Mouse (Mus musculus): Measurements from ENCODE around the gene 1110065P20Rik. TPM values are rescaled to one million over a fixed set of nuclear protein-coding genes. Genes with fewer than 3 reads are reported as not detected.

1110065P20Rik gene
- polyA plus RNA-seq (2012; ENCODE audit: insufficient read depth, low replicate concordance) = 19.3 and 30.5 TPM in 2 replicates

- Histone ChIP-seq H3K36me3 (replicated peaks; ENCODE audit: low read length) (peaks cover 58% of the 10 kb centered on the region), H3K4me3 (replicated peaks) (peak within 1 kb of the TSS; percentile 96), H3K9me3 (no peaks in the 10 kb centered on the region), H3K4me1 (peaks cover 58% of the 10 kb centered on the region), H3K27me3 (replicated peaks) (no peaks in the 10 kb centered on the region)
- no peak for TF ChIP-seq FLI1 (IDR thresholded peaks at IDR 0.05; ENCODE audit: low read length)
- TF ChIP-seq GATA1 (IDR thresholded peaks at IDR 0.05; ENCODE audit: borderline replicate concordance, low read length) = no peak
These were observed at the start of gene 1110065P20Rik for GRCm38 (mm10) chr4:124850933-124851658. Gene 1110065P20Rik (minus strand): TSS chr4:124851196.

GRCm38 (mm10) chr4:124899906-124900305 lies 48.9 kb upstream of the 1110065P20Rik start:
- H3K4me3 ChIP-seq (replicated peaks) = no peak overlapping the region
- H3K27me3 ChIP-seq (replicated peaks) = peaks cover 79% of the 10 kb centered on the region
- no peak for TF ChIP-seq FLI1 (IDR thresholded peaks at IDR 0.05; ENCODE audit: low read length)
- TF ChIP-seq GATA1 (IDR thresholded peaks at IDR 0.05; ENCODE audit: borderline replicate concordance, low read length) = no peak
- H3K36me3 ChIP-seq (replicated peaks; ENCODE audit: low read length) = no peaks in the 10 kb centered on the region
- peaks cover 18% of the 10 kb centered on the region for H3K4me1 ChIP-seq
- no peaks in the 10 kb centered on the region for H3K9me3 ChIP-seq

- H3K27me3 ChIP-seq (replicated peaks) = peaks cover 85% of the 10 kb centered on the region
These were observed 47.4 kb upstream of the 1110065P20Rik start for GRCm38 (mm10) chr4:124898428-124898827.

GRCm38 (mm10) chr4:124894508-124895428 lies 43.8 kb upstream of the 1110065P20Rik start:
- Histone ChIP-seq H3K4me3 (replicated peaks) (peak overlapping the region; percentile 79), H3K9me3 (no peaks in the 10 kb centered on the region), H3K27me3 (replicated peaks) (peaks cover 86% of the 10 kb centered on the region), H3K36me3 (replicated peaks; ENCODE audit: low read length) (no peaks in the 10 kb centered on the region), H3K4me1 (peaks cover 16% of the 10 kb centered on the region)
- TF ChIP-seq GATA1 (IDR thresholded peaks at IDR 0.05; ENCODE audit: borderline replicate concordance, low read length) (no peak), FLI1 (IDR thresholded peaks at IDR 0.05; ENCODE audit: low read length) (no peak)

More at GRCm38 (mm10) chr4:124898428-124898827, 47.4 kb upstream of the 1110065P20Rik start:
- Histone ChIP-seq H3K4me3 (replicated peaks) (no peak overlapping the region), H3K36me3 (replicated peaks; ENCODE audit: low read length) (no peaks in the 10 kb centered on the region), H3K9me3 (no peaks in the 10 kb centered on the region), H3K4me1 (peaks cover 20% of the 10 kb centered on the region)
- no peak for TF ChIP-seq GATA1 (IDR thresholded peaks at IDR 0.05; ENCODE audit: borderline replicate concordance, low read length)
- no peak for TF ChIP-seq FLI1 (IDR thresholded peaks at IDR 0.05; ENCODE audit: low read length)

- H3K4me1 ChIP-seq = peaks cover 13% of the 10 kb centered on the region
- H3K9me3 ChIP-seq = no peaks in the 10 kb centered on the region
- TF ChIP-seq GATA1 (IDR thresholded peaks at IDR 0.05; ENCODE audit: borderline replicate concordance, low read length) (no peak), FLI1 (IDR thresholded peaks at IDR 0.05; ENCODE audit: low read length) (no peak)
- H3K4me3 ChIP-seq (replicated peaks) = no peak overlapping the region
- peaks cover 83% of the 10 kb centered on the region for H3K27me3 ChIP-seq (replicated peaks)
- H3K36me3 ChIP-seq (replicated peaks; ENCODE audit: low read length) = no peaks in the 10 kb centered on the region
These were observed 42.8 kb upstream of the 1110065P20Rik start for GRCm38 (mm10) chr4:124893769-124894168.

- Histone ChIP-seq H3K4me1 (peaks cover 13% of the 10 kb centered on the region), H3K4me3 (replicated peaks) (no peak overlapping the region), H3K9me3 (peaks cover 2% of the 10 kb centered on the region; the same call in 1 of the 2 replicates), H3K27me3 (replicated peaks) (peaks cover 84% of the 10 kb centered on the region), H3K36me3 (replicated peaks; ENCODE audit: low read length) (no peaks in the 10 kb centered on the region)
- TF ChIP-seq GATA1 (IDR thresholded peaks at IDR 0.05; ENCODE audit: borderline replicate concordance, low read length) (no peak), FLI1 (IDR thresholded peaks at IDR 0.05; ENCODE audit: low read length) (no peak)
These were observed 39.8 kb upstream of the 1110065P20Rik start for GRCm38 (mm10) chr4:124890831-124891230.

- H3K4me1 ChIP-seq = peaks cover 9% of the 10 kb centered on the region
- peaks cover 4% of the 10 kb centered on the region; the same call in 1 of the 2 replicates for H3K9me3 ChIP-seq
- peaks cover 82% of the 10 kb centered on the region for H3K27me3 ChIP-seq (replicated peaks)
- no peak for TF ChIP-seq FLI1 (IDR thresholded peaks at IDR 0.05; ENCODE audit: low read length)
- TF ChIP-seq GATA1 (IDR thresholded peaks at IDR 0.05; ENCODE audit: borderline replicate concordance, low read length) = no peak
- no peaks in the 10 kb centered on the region for H3K36me3 ChIP-seq (replicated peaks; ENCODE audit: low read length)
- no peak overlapping the region for H3K4me3 ChIP-seq (replicated peaks)
These were observed 38.9 kb upstream of the 1110065P20Rik start for GRCm38 (mm10) chr4:124889935-124890334.

GRCm38 (mm10) chr4:124888702-124889101 lies 37.7 kb upstream of the 1110065P20Rik start:
- H3K36me3 ChIP-seq (replicated peaks; ENCODE audit: low read length) = no peaks in the 10 kb centered on the region
- H3K4me3 ChIP-seq (replicated peaks) = no peak overlapping the region
- H3K9me3 ChIP-seq = peaks cover 4% of the 10 kb centered on the region; the same call in 1 of the 2 replicates
- no peaks in the 10 kb centered on the region; the same call in 1 of the 2 replicates for H3K4me1 ChIP-seq
- peaks cover 78% of the 10 kb centered on the region for H3K27me3 ChIP-seq (replicated peaks)
- TF ChIP-seq FLI1 (IDR thresholded peaks at IDR 0.05; ENCODE audit: low read length) = no peak
- TF ChIP-seq GATA1 (IDR thresholded peaks at IDR 0.05; ENCODE audit: borderline replicate concordance, low read length) = no peak

GRCm38 (mm10) chr4:124882151-124882729 lies 31.2 kb upstream of the 1110065P20Rik start:
- Histone ChIP-seq H3K4me3 (replicated peaks) (no peak overlapping the region), H3K36me3 (replicated peaks; ENCODE audit: low read length) (no peaks in the 10 kb centered on the region), H3K9me3 (peaks cover 13% of the 10 kb centered on the region), H3K27me3 (replicated peaks) (peaks cover 80% of the 10 kb centered on the region), H3K4me1 (peaks cover 18% of the 10 kb centered on the region)
- TF ChIP-seq FLI1 (IDR thresholded peaks at IDR 0.05; ENCODE audit: low read length) (no peak), GATA1 (IDR thresholded peaks at IDR 0.05; ENCODE audit: borderline replicate concordance, low read length) (no peak)
